Mouse (Mus musculus) G1E (cell line): ENCODE data around the gene Fam50a.

Experiments
- CTCF ChIP-seq: IDR thresholded peaks from 2 replicates; pipeline ENCODE4 v1.5.1; 2012; ENCODE audit warnings: low read depth, low read length, inconsistent platforms, mixed read lengths
- GATA1 ChIP-seq: IDR thresholded peaks from 2 replicates; pipeline ENCODE4 v1.6.1; 2012; ENCODE audit warnings: borderline replicate concordance, low read length, inconsistent platforms, mixed read lengths
- POLR2AphosphoS5 ChIP-seq: IDR thresholded peaks from 2 replicates; pipeline ENCODE4 v1.6.1; 2012; ENCODE audit warnings: low read depth, low read length, inconsistent platforms; ENCODE audit not compliant: insufficient replicate concordance
- TAL1 ChIP-seq: conservative IDR thresholded peaks from 2 replicates; pipeline ENCODE4 v1.6.1; 2012; ENCODE audit warnings: low read depth, low read length, inconsistent platforms, mixed read lengths

DNA sequence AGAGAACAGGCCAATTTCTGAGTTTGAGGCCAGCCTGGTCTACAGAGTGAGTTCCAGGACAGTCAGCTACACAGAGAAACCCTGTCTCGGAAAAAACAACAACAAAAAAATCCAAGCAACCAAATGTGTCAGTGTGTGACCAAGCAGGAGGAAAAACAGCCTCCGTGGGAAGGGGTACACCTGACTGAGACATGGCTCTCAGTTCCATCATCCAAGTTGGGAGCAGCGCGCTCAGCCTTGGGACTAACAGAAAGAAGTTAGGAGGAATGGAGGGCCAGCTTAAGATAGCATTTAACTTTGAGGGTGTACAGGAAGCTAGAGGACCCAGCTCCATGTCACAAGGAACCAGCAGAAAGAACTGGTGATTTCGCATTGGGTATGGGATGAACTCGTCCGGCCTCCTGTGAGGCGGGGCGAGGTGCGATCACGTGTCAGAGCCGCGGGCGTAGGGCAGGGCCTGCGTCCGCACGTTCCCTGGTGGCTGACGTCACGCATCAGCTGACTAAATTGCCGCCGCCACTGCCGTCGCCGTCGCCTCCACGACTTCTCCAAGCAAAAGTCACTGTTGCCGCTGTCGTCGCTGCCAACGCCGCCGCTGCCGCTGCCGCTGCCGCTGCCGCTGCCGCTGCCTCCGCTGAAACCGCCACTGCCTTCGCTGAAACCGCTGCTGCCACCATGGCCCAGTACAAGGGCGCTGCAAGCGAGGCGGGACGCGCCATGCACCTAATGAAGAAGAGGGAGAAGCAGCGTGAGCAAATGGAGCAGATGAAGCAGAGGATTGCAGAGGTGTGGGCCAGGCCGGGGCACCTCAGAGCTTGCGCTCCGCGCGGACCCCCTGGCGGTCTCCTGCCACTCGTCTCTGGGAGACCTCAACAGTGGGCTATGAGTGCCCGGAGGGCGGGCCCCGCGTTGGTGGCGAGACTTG is at the start of gene Fam50a:
- no peak for TF ChIP-seq CTCF
- no peak for TF ChIP-seq POLR2AphosphoS5
- TF ChIP-seq TAL1 = no peak
- TF ChIP-seq GATA1 = no peak
